Mouse (Mus musculus) midbrain, embryonic 13.5 days (tissue): ENCODE measurements around the gene Hdac5. TPM values are rescaled to one million over a fixed set of nuclear protein-coding genes. Genes with fewer than 3 reads are reported as not detected.

Experiments used
- ATAC-seq: fragments of 200-750 bp; cut with Nextera tagmentation; 2 replicates; pipeline ENCODE4 v1.8.0; 2017; ENCODE audit warnings: mild to moderate bottlenecking, moderate TSS enrichment, moderate library complexity
- H3K27ac ChIP-seq: fragments of 300-500 bp; sonication (generic); 2 replicates; pipeline ENCODE4 v1.5.1; 2015; ENCODE audit warnings: inconsistent platforms, mild to moderate bottlenecking, moderate library complexity
- H3K27me3 ChIP-seq: fragments of 300-500 bp; sonication (generic); 2 replicates; pipeline ENCODE4 v1.6.1; 2015; ENCODE audit warnings: mild to moderate bottlenecking, inconsistent platforms
- H3K36me3 ChIP-seq: fragments of 300-500 bp; sonication (generic); 2 replicates; pipeline ENCODE4 v1.6.1; 2015; ENCODE audit warnings: mild to moderate bottlenecking, inconsistent platforms
- H3K4me1 ChIP-seq: fragments of 300-500 bp; sonication (generic); replicated peaks from 2 replicates; pipeline ENCODE4 v1.6.1; 2015; ENCODE audit warnings: inconsistent platforms
- H3K4me2 ChIP-seq: fragments of 300-500 bp; sonication (generic); replicated peaks from 2 replicates; pipeline ENCODE4 v1.6.1; 2015; ENCODE audit warnings: moderate library complexity, mild to moderate bottlenecking, inconsistent platforms
- H3K4me3 ChIP-seq: fragments of 300-500 bp; sonication (generic); replicated peaks from 2 replicates; pipeline ENCODE4 v1.5.1; 2015; ENCODE audit warnings: mild to moderate bottlenecking, inconsistent platforms
- H3K9ac ChIP-seq: fragments of 300-500 bp; sonication (generic); replicated peaks from 2 replicates; pipeline ENCODE4 v1.6.1; 2015; ENCODE audit warnings: mild to moderate bottlenecking, inconsistent platforms
- H3K9me3 ChIP-seq: fragments of 300-500 bp; sonication (generic); 2 replicates; pipeline ENCODE4 v1.6.1; 2016; ENCODE audit warnings: mild to moderate bottlenecking, inconsistent platforms
- WGBS: fragments of 180-500 bp; shearing (Covaris S2); methylation state at CpG from one replicate; pipeline ENCODE4 v1.1.7; 2015; 5-methylcytosine and 5-hydroxymethylcytosine counted together
- polyA plus RNA-seq: library from polyadenylated mRNA; unstranded; fragments of >200 nt; fragmentation: Nextera tagmentation; extraction: Ambion mirVana; gene quantifications from 2 replicates; pipeline ENCODE4 v1.2.1, GENCODE M21; 2015

The Hdac5 gene
- polyA plus RNA-seq, 1 experiment from 2014 or later: 106 TPM

- H3K27me3 ChIP-seq: no peaks in the 10 kb centered on the region
- H3K9ac ChIP-seq: 0 out of 2 replicates have a peak overlapping the region, but pooled peaks have one; percentile 20
- H3K9me3 ChIP-seq: no peaks in the 10 kb centered on the region
- WGBS: 66% methylated on average over 3 of the region's 3 CpGs
- H3K4me2 ChIP-seq: no peak overlapping the region
- peaks cover 69% of the 10 kb centered on the region for H3K4me1 ChIP-seq
- H3K27ac ChIP-seq: no peak overlapping the region
- H3K36me3 ChIP-seq: peaks cover 26% of the 10 kb centered on the region
- H3K4me3 ChIP-seq: no peak overlapping the region
- no peak for ATAC-seq
These were observed 19.8 kb downstream of the Hdac5 start for GRCm38 (mm10) chr11:102210185-102210584.

- WGBS: 27% methylated on average over 2 of the region's 2 CpGs
- H3K27ac ChIP-seq: peak overlapping the region; percentile 19; the same call in 1 of the 2 replicates
- no peak for ATAC-seq
- H3K27me3 ChIP-seq: no peaks in the 10 kb centered on the region
- peaks cover 64% of the 10 kb centered on the region for H3K4me1 ChIP-seq
- peaks cover 30% of the 10 kb centered on the region for H3K36me3 ChIP-seq
- no peak overlapping the region for H3K4me3 ChIP-seq
- no peak overlapping the region for H3K4me2 ChIP-seq
- H3K9ac ChIP-seq: 0 out of 2 replicates have a peak overlapping the region, but pooled peaks have one; percentile 20
- no peaks in the 10 kb centered on the region for H3K9me3 ChIP-seq
These were observed 20.2 kb downstream of the Hdac5 start for GRCm38 (mm10) chr11:102209742-102210141.

- WGBS: 31% methylated on average over 3 of the region's 4 CpGs
- Histone ChIP-seq H3K4me1 (peaks cover 57% of the 10 kb centered on the region), H3K36me3 (peaks cover 39% of the 10 kb centered on the region), H3K27me3 (no peaks in the 10 kb centered on the region), H3K4me3 (no peak overlapping the region), H3K9me3 (no peaks in the 10 kb centered on the region), H3K9ac (peak overlapping the region; percentile 20; the same call in 1 of the 2 replicates), H3K27ac (peak overlapping the region; percentile 12; the same call in 1 of the 2 replicates), H3K4me2 (no peak overlapping the region)
- no peak; the same call in 1 of the 2 replicates for ATAC-seq
These were observed 21.1 kb downstream of the Hdac5 start for GRCm38 (mm10) chr11:102208846-102209245.

GRCm38 (mm10) chr11:102207825-102208777, 21.9 kb downstream of the Hdac5 start:
- H3K27ac ChIP-seq: peak overlapping the region; percentile 36; the same call in 1 of the 2 replicates
- peak overlapping the region; percentile 4 for H3K4me2 ChIP-seq
- ATAC-seq: no peak; the same call in 1 of the 2 replicates

GRCm38 (mm10) chr11:102206481-102206880, 23.5 kb downstream of the Hdac5 start:
- Histone ChIP-seq H3K9me3 (no peaks in the 10 kb centered on the region), H3K27ac (no peak overlapping the region; the same call in 1 of the 2 replicates), H3K27me3 (no peaks in the 10 kb centered on the region), H3K4me3 (no peak overlapping the region), H3K9ac (0 out of 2 replicates have a peak overlapping the region, but pooled peaks have one; percentile 6), H3K36me3 (peaks cover 53% of the 10 kb centered on the region), H3K4me1 (peaks cover 49% of the 10 kb centered on the region), H3K4me2 (no peak overlapping the region)
- no peak for ATAC-seq
- WGBS: 72% methylated on average over 22 of the region's 30 CpGs

More at GRCm38 (mm10) chr11:102207825-102208777, 21.9 kb downstream of the Hdac5 start:
- H3K36me3 ChIP-seq: peaks cover 46% of the 10 kb centered on the region
- H3K4me1 ChIP-seq: peaks cover 51% of the 10 kb centered on the region
- H3K9me3 ChIP-seq: no peaks in the 10 kb centered on the region
- H3K27me3 ChIP-seq: no peaks in the 10 kb centered on the region
- peak overlapping the region; percentile 15; the same call in 1 of the 2 replicates for H3K9ac ChIP-seq
- no peak overlapping the region for H3K4me3 ChIP-seq
- WGBS: 17% methylated on average over 11 of the region's 11 CpGs

GRCm38 (mm10) chr11:102201408-102201821, 28.6 kb downstream of the Hdac5 start:
- Histone ChIP-seq H3K4me1 (0 out of 2 replicates have a peak, but pooled peaks cover 2% of the 10 kb centered on the region), H3K4me2 (no peak overlapping the region), H3K36me3 (peaks cover 97% of the 10 kb centered on the region), H3K9ac (no peak overlapping the region), H3K4me3 (no peak overlapping the region), H3K27me3 (no peaks in the 10 kb centered on the region), H3K27ac (no peak overlapping the region), H3K9me3 (no peaks in the 10 kb centered on the region)
- no peak for ATAC-seq
- 78% methylated on average over 12 of the region's 12 CpGs for WGBS

- H3K9ac ChIP-seq: no peak overlapping the region
- WGBS: 91% methylated on average over 9 of the region's 9 CpGs
- no peak overlapping the region for H3K4me3 ChIP-seq
- H3K4me2 ChIP-seq: no peak overlapping the region
- no peak for ATAC-seq
- H3K9me3 ChIP-seq: no peaks in the 10 kb centered on the region
- H3K27ac ChIP-seq: no peak overlapping the region
- H3K36me3 ChIP-seq: peaks cover 98% of the 10 kb centered on the region
- H3K27me3 ChIP-seq: no peaks in the 10 kb centered on the region
- H3K4me1 ChIP-seq: no peaks in the 10 kb centered on the region
These were observed 30.1 kb downstream of the Hdac5 start for GRCm38 (mm10) chr11:102199856-102200255.

- H3K9me3 ChIP-seq: no peaks in the 10 kb centered on the region
- H3K4me3 ChIP-seq: no peak overlapping the region
- no peak overlapping the region for H3K27ac ChIP-seq
- no peak overlapping the region for H3K9ac ChIP-seq
- no peaks in the 10 kb centered on the region for H3K4me1 ChIP-seq
- H3K4me2 ChIP-seq: no peak overlapping the region
- no peak for ATAC-seq
- H3K27me3 ChIP-seq: no peaks in the 10 kb centered on the region
- 68% methylated on average over 6 of the region's 6 CpGs for WGBS
- H3K36me3 ChIP-seq: peaks cover 98% of the 10 kb centered on the region
These were observed 31.7 kb downstream of the Hdac5 start for GRCm38 (mm10) chr11:102198245-102198644.

- H3K4me3 ChIP-seq: no peak overlapping the region
- no peaks in the 10 kb centered on the region for H3K9me3 ChIP-seq
- H3K9ac ChIP-seq: no peak overlapping the region
- no peaks in the 10 kb centered on the region for H3K27me3 ChIP-seq
- WGBS: 89% methylated on average over 21 of the region's 21 CpGs
- ATAC-seq: peak; percentile 15; the same call in 1 of the 2 replicates
- H3K4me2 ChIP-seq: no peak overlapping the region
- no peak overlapping the region for H3K27ac ChIP-seq
- H3K4me1 ChIP-seq: peaks cover 3% of the 10 kb centered on the region
- H3K36me3 ChIP-seq: peaks cover 91% of the 10 kb centered on the region
These were observed 33.8 kb downstream of the Hdac5 start for GRCm38 (mm10) chr11:102196018-102196797.

- Histone ChIP-seq H3K4me1 (peaks cover 20% of the 10 kb centered on the region), H3K36me3 (peaks cover 68% of the 10 kb centered on the region), H3K9ac (no peak overlapping the region), H3K27ac (no peak overlapping the region), H3K4me3 (no peak overlapping the region), H3K4me2 (no peak overlapping the region), H3K9me3 (no peaks in the 10 kb centered on the region), H3K27me3 (no peaks in the 10 kb centered on the region)
- no peak for ATAC-seq
- 90% methylated on average over 9 of the region's 9 CpGs for WGBS
These were observed 36.1 kb downstream of the Hdac5 start for GRCm38 (mm10) chr11:102193657-102194440.

- no peaks in the 10 kb centered on the region for H3K9me3 ChIP-seq
- no peaks in the 10 kb centered on the region for H3K27me3 ChIP-seq
- 43% methylated on average over 4 of the region's 4 CpGs for WGBS
- peak overlapping the region; percentile 67 for H3K9ac ChIP-seq
- H3K27ac ChIP-seq: no peak overlapping the region
- H3K4me3 ChIP-seq: peak overlapping the region; percentile 59
- peaks cover 38% of the 10 kb centered on the region for H3K36me3 ChIP-seq
- no peak for ATAC-seq
- H3K4me1 ChIP-seq: peaks cover 21% of the 10 kb centered on the region
- H3K4me2 ChIP-seq: peak overlapping the region; percentile 66
These were observed 39.1 kb downstream of the Hdac5 start for GRCm38 (mm10) chr11:102190848-102191247.
